Mouse (Mus musculus) kidney, adult 2 months (tissue): ENCODE measurements around the gene Chst8. TPM values are rescaled to one million over a fixed set of nuclear protein-coding genes. Genes with fewer than 3 reads are reported as not detected.
A peak's percentile ranks its signal among the peaks of the same experiment; 100 is the strongest.

Experiments
- DNase-seq: peaks from one replicate; pipeline ENCODE4 v3.0.0; 2021
- H3K27ac ChIP-seq: fragments of 200-500 bp; 2 replicates; pipeline ENCODE4 v1.5.1; 2012; ENCODE audit warnings: low read depth, low read length, control low read depth, inconsistent platforms; ENCODE audit not compliant: insufficient read depth
- H3K27me3 ChIP-seq: fragments of 200-500 bp; replicated peaks from 2 replicates; pipeline ENCODE4 v1.6.1; 2012; ENCODE audit warnings: mild to moderate bottlenecking, moderate library complexity, low read length, inconsistent platforms; ENCODE audit not compliant: control insufficient read depth, insufficient read depth
- H3K36me3 ChIP-seq: fragments of 200-500 bp; 2 replicates; pipeline ENCODE4 v1.6.1; 2012; ENCODE audit warnings: mild to moderate bottlenecking, moderate library complexity, low read length, inconsistent platforms; ENCODE audit not compliant: control insufficient read depth, insufficient read depth
- H3K4me1 ChIP-seq: fragments of 200-500 bp; 2 replicates; pipeline ENCODE4 v1.6.1; 2011; ENCODE audit warnings: low read length; ENCODE audit not compliant: control insufficient read depth, insufficient read depth
- H3K4me3 ChIP-seq: fragments of 200-500 bp; 2 replicates; pipeline ENCODE4 v1.5.1; 2011; ENCODE audit warnings: mild to moderate bottlenecking, low read depth, low read length, control low read depth; ENCODE audit not compliant: insufficient read depth
- CTCF ChIP-seq: fragments of 200-500 bp; conservative IDR thresholded peaks from 2 replicates; pipeline ENCODE4 v1.5.1; 2011; ENCODE audit warnings: low read depth, mild to moderate bottlenecking, control low read depth, low read length, moderate library complexity, mixed read lengths; ENCODE audit not compliant: insufficient read depth, insufficient read length
- POLR2A ChIP-seq: fragments of 200-500 bp; IDR thresholded peaks from one replicate; pipeline ENCODE4 v1.6.1; 2011; ENCODE audit warnings: low read depth, low read length, control low read depth
- WGBS: fragments of 180-500 bp; shearing (Covaris S2); methylation state at CpG from one replicate; pipeline ENCODE4 v1.1.7; 2018; 5-methylcytosine and 5-hydroxymethylcytosine counted together
- polyA plus RNA-seq: library from polyadenylated mRNA; depleted of rRNA; stranded (reverse); fragments of >200 nt; gene quantifications from 2 replicates; pipeline ENCODE4 v1.2.3, GENCODE M21; 2012

Chst8 gene
- polyA plus RNA-seq, 1 experiment = 8.3 TPM

DNA sequence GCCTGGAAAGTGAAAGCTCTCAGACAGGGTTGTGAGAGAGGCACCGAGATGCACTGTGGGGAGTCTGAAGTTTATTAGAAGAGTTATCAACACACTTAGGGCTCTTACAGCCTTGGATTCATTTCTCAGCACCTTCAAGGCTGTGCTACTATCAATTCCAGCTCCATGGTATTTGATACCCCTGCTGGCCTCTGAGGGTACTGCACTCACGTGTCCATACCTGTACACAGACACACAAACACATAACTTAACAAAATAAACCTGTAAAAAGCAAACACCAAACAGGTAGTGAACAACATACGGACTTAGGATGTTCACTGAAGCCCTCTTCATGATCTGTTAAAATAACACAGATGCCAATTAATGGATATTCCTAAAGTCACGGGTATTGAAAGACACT is 26.2 kb upstream of the Chst8 start:
- TF ChIP-seq CTCF (no peak), POLR2A (no peak)

DNA sequence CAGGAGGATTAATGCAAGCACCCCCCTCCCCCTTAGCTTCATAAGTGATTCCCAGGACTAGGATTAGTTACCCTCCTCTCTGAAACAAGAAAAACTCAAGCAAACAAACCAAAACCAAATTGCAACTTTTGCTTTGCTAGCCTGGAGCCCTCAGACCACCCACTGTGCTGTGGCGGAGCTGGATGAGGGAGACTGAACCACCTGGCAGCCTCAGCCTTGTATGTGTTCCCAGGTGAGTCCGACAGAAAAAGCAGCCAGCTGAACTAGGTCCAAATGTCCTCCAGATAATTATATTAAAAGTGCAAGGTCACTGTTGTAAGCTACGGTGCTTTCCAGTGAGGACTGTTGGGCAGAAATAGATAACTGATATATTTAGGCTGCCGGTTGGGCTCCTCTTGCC is 25.7 kb upstream of the Chst8 start:
- Histone ChIP-seq H3K27me3 (no peaks in the 10 kb centered on the region), H3K4me3 (no peak overlapping the region), H3K27ac (no peak overlapping the region), H3K4me1 (no peaks in the 10 kb centered on the region), H3K36me3 (no peaks in the 10 kb centered on the region)
- 58% methylated on average over 4 of the region's 4 CpGs for WGBS
- DNase-seq = peak; percentile 8
- TF ChIP-seq CTCF (no peak), POLR2A (no peak)

More for the DNA sequence above, 26.2 kb upstream of the Chst8 start:
- Histone ChIP-seq H3K4me3 (no peak overlapping the region), H3K4me1 (no peaks in the 10 kb centered on the region), H3K27ac (no peak overlapping the region), H3K36me3 (no peaks in the 10 kb centered on the region), H3K27me3 (no peaks in the 10 kb centered on the region)
- WGBS = 91% methylated on average over 4 of the region's 4 CpGs
- DNase-seq = no peak

GRCm38 (mm10) chr7:34826255-34826909 is 13.9 kb upstream of the Chst8 start:
- 58% methylated on average over 3 of the region's 3 CpGs for WGBS
- Histone ChIP-seq H3K27ac (no peak overlapping the region), H3K27me3 (no peaks in the 10 kb centered on the region), H3K4me3 (no peak overlapping the region), H3K36me3 (no peaks in the 10 kb centered on the region), H3K4me1 (no peaks in the 10 kb centered on the region)
- TF ChIP-seq POLR2A (no peak), CTCF (0 out of 2 replicates have a peak, but pooled peaks have one; percentile 26)
- DNase-seq = no peak

GRCm38 (mm10) chr7:34821587-34821986 is 9.1 kb upstream of the Chst8 start:
- H3K27me3 ChIP-seq = no peaks in the 10 kb centered on the region
- no peaks in the 10 kb centered on the region for H3K4me1 ChIP-seq
- 71% methylated on average over 9 of the region's 9 CpGs for WGBS
- no peak overlapping the region for H3K27ac ChIP-seq
- TF ChIP-seq CTCF = no peak
- TF ChIP-seq POLR2A = no peak
- no peak overlapping the region for H3K4me3 ChIP-seq
- peak; percentile 41 for DNase-seq
- H3K36me3 ChIP-seq = no peaks in the 10 kb centered on the region

DNA sequence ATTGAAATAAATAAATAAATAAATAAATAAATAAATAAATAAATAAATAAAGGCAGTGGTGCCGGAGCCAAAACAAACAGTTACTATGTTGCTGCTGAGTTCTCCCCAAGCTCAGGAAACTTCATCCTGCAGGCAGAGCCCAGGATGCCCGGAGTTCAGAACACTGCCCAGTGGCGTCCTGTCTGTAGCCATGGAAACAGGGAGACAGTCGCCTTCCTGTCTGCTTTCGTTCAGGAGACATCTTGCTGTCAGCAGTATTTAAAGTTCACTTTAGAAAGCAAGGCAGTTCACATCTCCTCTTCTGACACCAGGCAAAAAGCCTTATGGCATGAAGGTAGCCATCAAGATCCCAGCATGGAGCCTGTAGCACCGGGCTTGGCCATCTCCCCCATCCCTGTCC is 8.0 kb upstream of the Chst8 start:
- Histone ChIP-seq H3K27me3 (no peaks in the 10 kb centered on the region), H3K4me1 (no peaks in the 10 kb centered on the region), H3K4me3 (no peak overlapping the region), H3K36me3 (no peaks in the 10 kb centered on the region), H3K27ac (no peak overlapping the region)
- WGBS = 43% methylated on average over 6 of the region's 6 CpGs
- no peak for TF ChIP-seq POLR2A
- no peak for TF ChIP-seq CTCF
- peak; percentile 48 for DNase-seq

DNA sequence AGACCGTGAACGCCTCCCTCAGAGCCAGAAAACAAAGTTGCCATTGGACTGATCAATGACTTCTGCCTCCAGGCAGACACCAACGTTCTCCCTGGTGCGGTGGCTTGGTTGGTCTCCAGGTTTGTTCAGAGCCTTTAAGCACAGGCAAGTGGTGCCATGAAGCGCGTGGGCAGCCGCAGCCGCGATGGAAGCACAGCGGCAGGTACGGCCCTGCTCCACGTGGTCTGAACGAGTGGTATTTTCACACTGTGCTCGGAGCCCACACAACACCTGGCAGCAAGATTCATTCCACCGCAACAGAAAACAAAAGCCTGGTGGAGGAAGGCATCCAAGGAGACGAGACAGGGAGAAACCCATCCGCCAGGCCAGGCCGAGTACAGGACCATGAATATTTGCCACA is 7.3 kb upstream of the Chst8 start:
- 90% methylated on average over 18 of the region's 18 CpGs for WGBS
- H3K27ac ChIP-seq = no peak overlapping the region
- no peak for DNase-seq
- TF ChIP-seq CTCF = no peak
- TF ChIP-seq POLR2A = no peak
- H3K36me3 ChIP-seq = no peaks in the 10 kb centered on the region
- H3K4me1 ChIP-seq = no peaks in the 10 kb centered on the region
- H3K4me3 ChIP-seq = no peak overlapping the region
- H3K27me3 ChIP-seq = no peaks in the 10 kb centered on the region

GRCm38 (mm10) chr7:34818660-34819059 is 6.1 kb upstream of the Chst8 start:
- no peak for DNase-seq
- TF ChIP-seq CTCF (no peak), POLR2A (no peak)
- Histone ChIP-seq H3K27me3 (no peaks in the 10 kb centered on the region), H3K4me1 (no peaks in the 10 kb centered on the region), H3K36me3 (no peaks in the 10 kb centered on the region), H3K4me3 (no peak overlapping the region), H3K27ac (no peak overlapping the region)
- 93% methylated on average over 5 of the region's 5 CpGs for WGBS
